Mouse (Mus musculus): ENCODE data around the gene Ssh2. TPM values are rescaled to one million over a fixed set of nuclear protein-coding genes. Genes with fewer than 3 reads are reported as not detected.

Gene Ssh2
- total RNA-seq, 1 experiment: 7.7 TPM

DNA sequence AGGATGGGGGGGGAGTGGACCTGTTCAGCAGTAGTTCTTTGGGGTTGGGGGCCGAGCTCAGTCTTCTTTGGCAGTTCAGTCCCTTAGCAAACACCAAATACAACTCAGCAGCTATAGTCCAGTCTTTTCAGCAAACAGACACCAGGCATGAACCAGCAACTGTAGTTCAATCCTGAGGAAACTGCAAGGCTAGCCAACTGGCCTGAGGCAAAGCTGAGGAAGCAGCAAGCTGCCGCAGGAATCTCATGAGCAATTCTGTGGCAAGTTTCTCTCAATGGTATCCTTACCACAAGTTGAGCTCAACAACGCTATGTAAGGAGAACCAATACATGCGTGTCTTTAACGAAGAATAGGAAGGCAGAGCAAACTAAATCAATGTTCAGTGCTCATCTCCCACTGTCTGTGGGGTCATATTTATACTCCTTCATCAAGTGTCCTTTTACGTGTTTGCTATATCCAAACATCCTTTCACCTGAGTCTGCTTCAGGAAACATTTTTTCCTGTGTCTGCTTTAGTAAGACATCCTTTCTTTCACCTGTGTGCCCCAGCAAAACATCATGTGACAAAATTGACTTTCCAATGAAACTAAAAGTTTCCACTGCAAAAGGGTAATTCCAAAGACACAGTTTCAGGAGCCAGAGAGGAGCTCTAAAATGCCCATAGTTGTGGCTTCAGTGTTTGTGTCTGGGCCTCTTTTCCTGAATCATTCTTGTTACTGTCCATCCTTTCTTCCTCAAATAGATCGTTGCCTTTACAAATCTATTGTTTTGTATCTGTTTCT, 24.6 kb downstream of the Ssh2 start:
- no peak overlapping the region for H3K27ac ChIP-seq (ENCODE audit: insufficient read depth, low read depth, low read length, poor library complexity, severe bottlenecking)
- no peak for DNase-seq (ENCODE audit: low read depth, low spot score)
- H3K4me3 ChIP-seq (ENCODE audit: insufficient read depth in 1 of 2, low read depth in 1 of 2, low read length in 2 of 2, poor library complexity in 1 of 2, severe bottlenecking in 1 of 2): no peak overlapping the region
- no peak overlapping the region for H3K9ac ChIP-seq (ENCODE audit: insufficient read depth, low read depth, low read length, poor library complexity, severe bottlenecking)
- in situ Hi-C loops (cut with MboI; ENCODE audit: low sequenced_read_pairs in 2 of 2, unreplicated experiment in 2 of 2): no loop called here
- no peaks in the 10 kb centered on the region for H3K4me1 ChIP-seq (ENCODE audit: control insufficient read depth in 2 of 2, insufficient read depth in 2 of 2, low read length in 2 of 2, poor library complexity in 1 of 2)
- no peaks in the 10 kb centered on the region for H3K9me3 ChIP-seq (ENCODE audit: control insufficient read depth, insufficient read depth, low read depth, low read length)
- H3K36me3 ChIP-seq (ENCODE audit: control insufficient read depth, insufficient read depth, low read length, poor library complexity, severe bottlenecking): no peaks in the 10 kb centered on the region
- TF ChIP-seq ZNF384 (IDR thresholded peaks at IDR 0.05; ENCODE audit: low read depth, low read length) (no peak), ZC3H11A (IDR thresholded peaks at IDR 0.05; ENCODE audit: borderline replicate concordance, low read depth, low read length) (no peak), CHD2 (IDR thresholded peaks at IDR 0.05; ENCODE audit: low read depth, low read length) (no peak), MAFK (IDR thresholded peaks at IDR 0.05; ENCODE audit: insufficient read depth, low read depth, low read length) (no peak), HCFC1 (IDR thresholded peaks at IDR 0.05; ENCODE audit: borderline replicate concordance, insufficient read depth, low read length) (no peak)

DNA sequence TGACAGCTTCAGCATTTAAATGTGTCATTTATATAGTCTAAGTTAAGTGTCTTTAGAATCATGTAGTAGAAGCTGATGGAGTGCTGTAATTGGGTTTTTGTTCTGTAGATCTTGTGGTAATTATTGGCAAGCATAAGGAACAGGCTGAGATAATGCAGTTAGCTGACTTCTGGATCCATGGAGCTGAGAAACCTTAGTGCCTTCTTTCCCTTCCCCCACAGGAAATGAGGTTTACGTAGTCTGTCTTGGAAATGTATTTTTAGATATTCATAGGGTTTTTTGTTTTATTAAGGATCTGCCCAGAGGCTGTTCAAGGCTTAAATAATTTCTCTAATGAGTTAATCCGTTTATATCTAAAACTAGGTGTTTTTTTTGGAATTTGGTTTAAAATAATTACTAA, 26.8 kb downstream of the Ssh2 start:
- in situ Hi-C loops (cut with MboI; ENCODE audit: low sequenced_read_pairs in 2 of 2, unreplicated experiment in 2 of 2): no loop called here
- Histone ChIP-seq H3K9me3 (ENCODE audit: control insufficient read depth, insufficient read depth, low read depth, low read length) (no peaks in the 10 kb centered on the region), H3K4me3 (ENCODE audit: insufficient read depth in 1 of 2, low read depth in 1 of 2, low read length in 2 of 2, poor library complexity in 1 of 2, severe bottlenecking in 1 of 2) (no peak overlapping the region), H3K4me1 (ENCODE audit: control insufficient read depth in 2 of 2, insufficient read depth in 2 of 2, low read length in 2 of 2, poor library complexity in 1 of 2) (no peaks in the 10 kb centered on the region), H3K27ac (ENCODE audit: insufficient read depth, low read depth, low read length, poor library complexity, severe bottlenecking) (no peak overlapping the region), H3K9ac (ENCODE audit: insufficient read depth, low read depth, low read length, poor library complexity, severe bottlenecking) (no peak overlapping the region), H3K36me3 (ENCODE audit: control insufficient read depth, insufficient read depth, low read length, poor library complexity, severe bottlenecking) (no peaks in the 10 kb centered on the region)
- no peak for DNase-seq (ENCODE audit: low read depth, low spot score)
- TF ChIP-seq CHD2 (IDR thresholded peaks at IDR 0.05; ENCODE audit: low read depth, low read length) (no peak), HCFC1 (IDR thresholded peaks at IDR 0.05; ENCODE audit: borderline replicate concordance, insufficient read depth, low read length) (no peak)

DNA sequence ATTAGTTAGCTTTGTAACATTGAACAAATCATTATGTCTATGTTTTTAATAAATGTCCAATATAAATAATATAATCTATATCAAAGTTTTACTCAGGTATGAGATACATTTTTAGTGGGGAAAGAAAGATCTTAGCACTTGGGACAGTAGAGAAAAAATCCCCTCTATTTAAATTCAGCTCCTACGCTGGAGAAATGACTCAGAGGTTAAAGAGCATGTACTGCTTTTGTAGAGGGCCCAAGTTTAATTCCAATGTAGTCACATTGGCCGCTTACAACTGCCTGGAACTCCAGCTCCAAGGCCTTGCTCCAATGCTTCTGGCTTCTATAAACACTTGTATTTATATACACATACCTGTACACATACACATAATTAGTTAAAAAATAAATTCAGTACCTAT, 36.7 kb downstream of the Ssh2 start:
- Histone ChIP-seq H3K9me3 (ENCODE audit: control insufficient read depth, insufficient read depth, low read depth, low read length) (no peaks in the 10 kb centered on the region), H3K36me3 (ENCODE audit: control insufficient read depth, insufficient read depth, low read length, poor library complexity, severe bottlenecking) (no peaks in the 10 kb centered on the region), H3K4me3 (ENCODE audit: insufficient read depth in 1 of 2, low read depth in 1 of 2, low read length in 2 of 2, poor library complexity in 1 of 2, severe bottlenecking in 1 of 2) (no peak overlapping the region), H3K4me1 (ENCODE audit: control insufficient read depth in 2 of 2, insufficient read depth in 2 of 2, low read length in 2 of 2, poor library complexity in 1 of 2) (no peaks in the 10 kb centered on the region), H3K27ac (ENCODE audit: insufficient read depth, low read depth, low read length, poor library complexity, severe bottlenecking) (no peak overlapping the region), H3K9ac (ENCODE audit: insufficient read depth, low read depth, low read length, poor library complexity, severe bottlenecking) (no peak overlapping the region)
- no peak for TF ChIP-seq ZC3H11A (IDR thresholded peaks at IDR 0.05; ENCODE audit: borderline replicate concordance, low read depth, low read length)
- no peak for TF ChIP-seq ZNF384 (IDR thresholded peaks at IDR 0.05; ENCODE audit: low read depth, low read length)
- no peak for TF ChIP-seq CHD2 (IDR thresholded peaks at IDR 0.05; ENCODE audit: low read depth, low read length)
- DNase-seq (ENCODE audit: low read depth, low spot score): no peak
- in situ Hi-C loops (cut with MboI; ENCODE audit: low sequenced_read_pairs in 2 of 2, unreplicated experiment in 2 of 2): no loop called here

DNA sequence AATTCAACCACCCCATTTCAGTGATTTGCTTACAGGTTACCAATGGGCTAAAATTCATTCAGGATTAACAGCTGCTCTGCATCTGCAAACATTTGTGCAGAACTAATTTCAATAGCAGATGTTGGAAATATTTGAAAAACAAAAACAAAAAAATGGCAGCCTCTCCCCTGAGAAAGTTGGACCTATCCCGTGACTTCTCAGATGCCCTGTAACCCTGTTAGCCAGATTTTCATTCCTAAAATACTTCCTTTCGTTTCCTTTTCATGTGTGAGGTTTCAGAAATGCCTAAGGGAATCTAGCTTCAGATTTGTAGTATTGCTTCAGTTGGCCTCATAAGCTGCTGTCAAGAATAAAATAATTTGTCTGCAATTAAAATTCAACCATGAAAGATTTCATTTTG, 43.4 kb downstream of the Ssh2 start:
- no peak overlapping the region for H3K9ac ChIP-seq (ENCODE audit: insufficient read depth, low read depth, low read length, poor library complexity, severe bottlenecking)
- no peak overlapping the region for H3K27ac ChIP-seq (ENCODE audit: insufficient read depth, low read depth, low read length, poor library complexity, severe bottlenecking)
- no peak overlapping the region for H3K4me3 ChIP-seq (ENCODE audit: insufficient read depth in 1 of 2, low read depth in 1 of 2, low read length in 2 of 2, poor library complexity in 1 of 2, severe bottlenecking in 1 of 2)
- TF ChIP-seq CHD2 (IDR thresholded peaks at IDR 0.05; ENCODE audit: low read depth, low read length) (no peak), ZNF384 (IDR thresholded peaks at IDR 0.05; ENCODE audit: low read depth, low read length) (no peak), ZC3H11A (IDR thresholded peaks at IDR 0.05; ENCODE audit: borderline replicate concordance, low read depth, low read length) (no peak), HCFC1 (IDR thresholded peaks at IDR 0.05; ENCODE audit: borderline replicate concordance, insufficient read depth, low read length) (no peak), MAFK (IDR thresholded peaks at IDR 0.05; ENCODE audit: insufficient read depth, low read depth, low read length) (no peak)
- H3K36me3 ChIP-seq (ENCODE audit: control insufficient read depth, insufficient read depth, low read length, poor library complexity, severe bottlenecking): no peaks in the 10 kb centered on the region
- H3K4me1 ChIP-seq (ENCODE audit: control insufficient read depth in 2 of 2, insufficient read depth in 2 of 2, low read length in 2 of 2, poor library complexity in 1 of 2): no peaks in the 10 kb centered on the region
- DNase-seq (ENCODE audit: low read depth, low spot score): no peak
- in situ Hi-C loops (cut with MboI; ENCODE audit: low sequenced_read_pairs in 2 of 2, unreplicated experiment in 2 of 2): no loop called here
- no peaks in the 10 kb centered on the region for H3K9me3 ChIP-seq (ENCODE audit: control insufficient read depth, insufficient read depth, low read depth, low read length)

DNA sequence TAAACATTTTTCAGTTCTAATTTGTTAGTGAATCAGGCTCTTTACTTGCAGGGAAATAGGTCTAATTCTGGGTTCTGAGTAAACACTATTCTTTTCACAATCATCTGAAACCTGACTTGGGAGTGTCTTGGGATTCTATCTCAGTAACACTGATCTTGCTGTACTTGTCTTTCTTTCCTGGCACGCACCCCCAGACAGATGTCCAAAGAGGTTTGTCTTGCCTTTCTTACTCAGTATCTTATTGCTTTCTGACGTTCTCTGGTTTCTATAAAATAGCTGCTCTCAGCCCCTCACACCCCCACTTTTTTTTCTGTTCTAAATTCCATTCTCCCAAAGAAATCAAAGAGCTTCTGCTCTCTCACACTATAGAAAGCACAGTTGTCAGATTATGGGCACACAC, 51.3 kb downstream of the Ssh2 start:
- in situ Hi-C loops (cut with MboI; ENCODE audit: low sequenced_read_pairs in 2 of 2, unreplicated experiment in 2 of 2): no loop called here
- H3K27ac ChIP-seq (ENCODE audit: insufficient read depth, low read depth, low read length, poor library complexity, severe bottlenecking): no peak overlapping the region
- TF ChIP-seq ZC3H11A (IDR thresholded peaks at IDR 0.05; ENCODE audit: borderline replicate concordance, low read depth, low read length) (no peak), MAFK (IDR thresholded peaks at IDR 0.05; ENCODE audit: insufficient read depth, low read depth, low read length) (no peak), CHD2 (IDR thresholded peaks at IDR 0.05; ENCODE audit: low read depth, low read length) (no peak), ZNF384 (IDR thresholded peaks at IDR 0.05; ENCODE audit: low read depth, low read length) (no peak), HCFC1 (IDR thresholded peaks at IDR 0.05; ENCODE audit: borderline replicate concordance, insufficient read depth, low read length) (no peak)
- H3K36me3 ChIP-seq (ENCODE audit: control insufficient read depth, insufficient read depth, low read length, poor library complexity, severe bottlenecking): no peaks in the 10 kb centered on the region
- no peak overlapping the region for H3K4me3 ChIP-seq (ENCODE audit: insufficient read depth in 1 of 2, low read depth in 1 of 2, low read length in 2 of 2, poor library complexity in 1 of 2, severe bottlenecking in 1 of 2)
- no peak for DNase-seq (ENCODE audit: low read depth, low spot score)
- H3K9me3 ChIP-seq (ENCODE audit: control insufficient read depth, insufficient read depth, low read depth, low read length): no peaks in the 10 kb centered on the region
- no peak overlapping the region for H3K9ac ChIP-seq (ENCODE audit: insufficient read depth, low read depth, low read length, poor library complexity, severe bottlenecking)
- H3K4me1 ChIP-seq (ENCODE audit: control insufficient read depth in 2 of 2, insufficient read depth in 2 of 2, low read length in 2 of 2, poor library complexity in 1 of 2): no peaks in the 10 kb centered on the region

All from ES-E14 (cell line).